Mouse (Mus musculus) limb, embryonic 14.5 days (tissue): ENCODE results near the gene Ccl7. TPM values are rescaled to one million over a fixed set of nuclear protein-coding genes. Genes with fewer than 3 reads are reported as not detected.
A peak's percentile ranks its signal among the peaks of the same experiment; 100 is the strongest.

Experiments used
- ATAC-seq: fragments of 200-750 bp; cut with Nextera tagmentation; 2 replicates; pipeline ENCODE4 v1.8.0; 2017; ENCODE audit warnings: low read depth, moderate number of reproducible peaks, moderate TSS enrichment; ENCODE audit not compliant: low FRiP score
- DNase-seq: peaks from one replicate; pipeline ENCODE4 v3.0.0-alpha.2; 2015; ENCODE audit warnings: low spot score
- H3K27ac ChIP-seq: fragments of 300-500 bp; sonication (generic); replicated peaks from 2 replicates; pipeline ENCODE4 v1.5.1; 2014; ENCODE audit warnings: low read depth, mild to moderate bottlenecking, low read length, moderate library complexity, mixed read lengths
- H3K27me3 ChIP-seq: fragments of 300-500 bp; sonication (generic); 2 replicates; pipeline ENCODE4 v1.6.1; 2014; ENCODE audit warnings: low read length, mixed read lengths; ENCODE audit not compliant: control insufficient read depth, insufficient read depth
- H3K36me3 ChIP-seq: fragments of 300-500 bp; sonication (generic); 2 replicates; pipeline ENCODE4 v1.6.1; 2014; ENCODE audit warnings: mild to moderate bottlenecking, low read length, moderate library complexity, mixed read lengths; ENCODE audit not compliant: control insufficient read depth, insufficient read depth
- H3K4me1 ChIP-seq: fragments of 300-500 bp; sonication (generic); 2 replicates; pipeline ENCODE4 v1.6.1; 2014; ENCODE audit warnings: antibody characterized with exemption, low read length, mixed read lengths; ENCODE audit not compliant: control insufficient read depth, insufficient read depth
- H3K4me2 ChIP-seq: fragments of 300-500 bp; sonication (generic); replicated peaks from 2 replicates; pipeline ENCODE4 v1.6.1; 2014; ENCODE audit warnings: low read depth, mild to moderate bottlenecking, low read length, moderate library complexity; ENCODE audit not compliant: severe bottlenecking
- H3K4me3 ChIP-seq: fragments of 300-500 bp; sonication (generic); replicated peaks from 2 replicates; pipeline ENCODE4 v1.5.1; 2014; ENCODE audit warnings: low read length
- H3K9ac ChIP-seq: fragments of 300-500 bp; sonication (generic); 2 replicates; pipeline ENCODE4 v1.6.1; 2014; ENCODE audit warnings: mild to moderate bottlenecking, low read depth, low read length, moderate library complexity; ENCODE audit not compliant: severe bottlenecking
- H3K9me3 ChIP-seq: fragments of 300-500 bp; sonication (generic); 2 replicates; pipeline ENCODE4 v1.6.1; 2016; ENCODE audit warnings: low read length; ENCODE audit not compliant: control insufficient read depth
- POLR2A ChIP-seq: fragments of 200-500 bp; IDR thresholded peaks from 2 replicates; pipeline ENCODE4 v1.8.0; 2012; ENCODE audit warnings: inconsistent platforms, mild to moderate bottlenecking, moderate library complexity, borderline replicate concordance; ENCODE audit not compliant: insufficient read depth, insufficient read length; ENCODE audit errors: extremely low read depth
- WGBS: fragments of 180-500 bp; shearing (Covaris S2); extraction: QIAGEN DNeasy Blood & Tissue Kit; methylation state at CpG from one replicate; pipeline ENCODE4 v1.1.7; 2014; 5-methylcytosine and 5-hydroxymethylcytosine counted together
- polyA plus RNA-seq, 2 experiments: library from polyadenylated mRNA; depleted of rRNA in 1 of 2; stranded (reverse) in 1 of 2; unstranded in 1 of 2; fragments of >200 nt; fragmentation: Nextera tagmentation in 1 of 2; extraction: Ambion mirVana in 1 of 2; gene quantifications; 2 replicates each; pipeline versions ENCODE4 v1.2.1 to v1.2.3; 2012 to 2014

Gene Ccl7
- polyA plus RNA-seq, 2 experiments = 1.5 to 4.3 TPM

DNA sequence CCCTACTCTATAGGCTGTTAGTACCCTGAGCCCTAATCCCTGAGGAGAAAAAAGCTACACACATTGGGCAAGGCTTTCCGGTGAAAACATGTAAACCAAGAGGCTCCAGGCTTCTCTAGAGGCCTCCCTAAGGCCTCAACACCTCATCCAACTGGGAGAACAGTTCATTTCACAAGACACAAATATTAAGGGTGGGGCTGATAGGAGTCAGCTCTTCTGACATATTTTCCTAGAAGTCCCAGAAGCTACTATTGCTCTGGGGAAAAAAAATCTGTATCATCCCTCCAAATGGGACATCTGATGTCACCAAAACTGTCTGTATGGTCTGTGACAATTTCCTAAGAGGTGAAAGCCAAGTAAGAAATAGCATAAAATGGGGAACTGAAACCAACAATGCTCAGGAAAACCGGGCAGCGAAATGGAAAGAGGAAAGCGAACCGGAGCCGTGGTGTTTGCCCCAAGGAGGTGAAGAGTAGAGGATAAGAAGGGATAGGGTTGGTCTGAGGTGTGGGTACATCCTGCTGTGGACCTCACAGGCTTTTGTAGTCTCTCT, 22.9 kb upstream of the Ccl7 start:
- H3K4me3 ChIP-seq = no peak overlapping the region
- no peaks in the 10 kb centered on the region for H3K9me3 ChIP-seq
- ATAC-seq (no peak), DNase-seq (no peak)
- H3K27me3 ChIP-seq = no peaks in the 10 kb centered on the region
- 90% methylated on average over 6 of the region's 6 CpGs for WGBS
- no peaks in the 10 kb centered on the region for H3K36me3 ChIP-seq
- H3K4me1 ChIP-seq = no peaks in the 10 kb centered on the region
- TF ChIP-seq POLR2A = no peak
- H3K4me2 ChIP-seq = no peak overlapping the region
- H3K9ac ChIP-seq = no peak overlapping the region
- H3K27ac ChIP-seq = no peak overlapping the region

DNA sequence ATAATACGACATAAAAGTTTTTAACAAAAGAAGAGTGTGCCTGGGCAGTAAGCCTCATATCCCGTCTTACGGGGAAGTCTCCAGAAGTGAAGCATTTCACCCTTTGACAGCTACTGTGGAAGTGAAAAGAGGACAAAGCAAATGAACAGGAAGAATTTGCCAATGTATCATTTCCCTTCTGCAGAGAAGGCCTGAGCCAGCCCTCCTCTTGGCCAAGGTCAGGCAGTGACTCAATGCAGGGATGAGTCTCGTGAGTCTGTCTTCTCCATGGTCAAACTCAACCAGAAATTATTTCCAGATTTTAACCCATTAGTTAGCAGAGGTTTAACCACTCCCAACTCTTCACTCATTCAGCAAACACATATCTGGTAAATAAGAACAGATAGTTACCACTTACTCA, 21.7 kb upstream of the Ccl7 start:
- no peak for TF ChIP-seq POLR2A
- DNase-seq (no peak), ATAC-seq (no peak)
- Histone ChIP-seq H3K27me3 (no peaks in the 10 kb centered on the region), H3K27ac (no peak overlapping the region), H3K9me3 (no peaks in the 10 kb centered on the region), H3K36me3 (no peaks in the 10 kb centered on the region), H3K4me1 (no peaks in the 10 kb centered on the region), H3K4me3 (no peak overlapping the region), H3K4me2 (no peak overlapping the region), H3K9ac (no peak overlapping the region)
- 76% methylated on average over 4 of the region's 4 CpGs for WGBS

DNA sequence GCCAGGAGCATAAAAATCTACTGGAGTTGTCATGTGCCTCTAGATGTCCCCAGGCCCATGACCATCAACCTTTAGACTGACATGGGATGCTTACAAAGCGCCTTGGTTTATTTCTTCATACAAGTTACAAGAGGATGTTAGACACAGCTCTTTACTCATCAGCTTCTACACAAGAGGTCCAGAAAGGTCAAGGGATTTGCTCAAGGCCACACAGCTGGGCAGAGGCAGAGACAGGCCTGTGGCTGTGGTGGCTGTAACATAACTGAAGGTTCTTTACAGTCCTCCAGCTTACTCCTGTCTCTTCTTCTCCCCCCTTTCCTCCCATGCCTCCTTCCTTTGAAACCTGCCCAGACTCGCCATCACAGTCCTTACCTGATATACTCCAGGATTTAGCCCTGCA, 15.3 kb upstream of the Ccl7 start:
- Histone ChIP-seq H3K36me3 (no peaks in the 10 kb centered on the region), H3K27me3 (no peaks in the 10 kb centered on the region), H3K9ac (no peak overlapping the region), H3K4me1 (peaks cover 24% of the 10 kb centered on the region), H3K4me3 (no peak overlapping the region), H3K9me3 (no peaks in the 10 kb centered on the region), H3K27ac (no peak overlapping the region), H3K4me2 (no peak overlapping the region)
- TF ChIP-seq POLR2A = no peak
- WGBS = 65% methylated on average over 2 of the region's 2 CpGs
- ATAC-seq = no peak
- DNase-seq = no peak

DNA sequence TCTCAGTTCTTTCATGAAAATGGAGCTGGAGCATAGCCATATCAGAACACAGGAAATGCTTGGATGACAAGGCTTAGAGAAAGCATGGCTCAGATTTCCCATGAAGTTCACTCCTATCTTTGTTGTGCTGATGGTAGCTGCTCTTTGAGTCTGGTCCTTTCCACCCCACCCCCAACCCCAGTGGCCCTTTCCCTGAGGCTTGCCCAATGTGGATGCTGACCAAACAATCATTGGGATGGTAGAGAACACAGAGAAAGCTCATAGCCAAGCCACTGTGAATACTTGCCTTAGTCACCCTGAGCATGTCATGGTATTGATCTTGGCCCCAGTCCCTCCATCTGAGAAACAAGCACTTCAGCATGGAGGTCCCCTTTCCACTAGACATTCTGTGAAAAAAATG, 13.4 kb upstream of the Ccl7 start:
- Histone ChIP-seq H3K4me2 (no peak overlapping the region), H3K27me3 (no peaks in the 10 kb centered on the region), H3K4me1 (peaks cover 28% of the 10 kb centered on the region), H3K4me3 (no peak overlapping the region), H3K9ac (no peak overlapping the region), H3K27ac (no peak overlapping the region), H3K36me3 (no peaks in the 10 kb centered on the region), H3K9me3 (no peaks in the 10 kb centered on the region)
- no peak for TF ChIP-seq POLR2A
- DNase-seq (no peak), ATAC-seq (no peak)

DNA sequence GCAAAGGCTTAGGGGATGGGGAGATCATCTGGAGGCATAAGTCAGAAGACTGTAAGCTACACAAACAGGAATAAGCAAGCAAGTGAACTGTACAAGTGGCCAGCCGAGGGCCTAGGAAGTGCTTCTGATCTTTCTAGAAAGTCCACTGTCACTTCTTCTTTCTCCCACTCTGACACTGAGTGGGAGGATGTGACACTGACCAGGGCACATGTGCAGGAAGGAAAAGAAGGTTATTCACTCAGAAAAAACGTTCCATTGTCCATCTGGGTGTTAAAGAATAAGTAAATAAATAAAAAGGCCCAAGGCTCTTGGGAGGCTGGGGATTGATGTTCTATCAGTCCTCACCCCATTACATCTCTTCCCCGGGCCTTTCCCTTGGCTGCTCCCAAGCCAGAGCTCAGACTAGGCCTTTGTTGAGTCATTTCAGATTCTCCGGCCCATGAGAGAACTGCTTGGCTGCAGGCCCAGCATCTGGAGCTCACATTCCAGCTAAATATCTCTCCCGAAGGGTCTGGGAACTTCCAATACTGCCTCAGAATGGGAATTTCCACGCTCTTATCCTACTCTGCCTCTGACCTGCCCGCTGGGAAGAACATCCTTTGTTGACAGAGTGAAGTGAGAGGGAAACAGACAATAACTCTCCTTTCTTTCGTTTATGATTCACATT, 12.7 kb upstream of the Ccl7 start:
- no peak overlapping the region for H3K4me3 ChIP-seq
- no peaks in the 10 kb centered on the region for H3K36me3 ChIP-seq
- TF ChIP-seq POLR2A = no peak
- H3K9ac ChIP-seq = no peak overlapping the region
- DNase-seq = peak; percentile 86
- H3K4me1 ChIP-seq = peaks cover 28% of the 10 kb centered on the region
- peak overlapping the region; percentile 48; the same call in 1 of the 2 replicates for H3K27ac ChIP-seq
- WGBS = 31% methylated on average over 8 of the region's 8 CpGs
- no peak overlapping the region for H3K4me2 ChIP-seq
- ATAC-seq = peak; percentile 81
- no peaks in the 10 kb centered on the region for H3K9me3 ChIP-seq
- no peaks in the 10 kb centered on the region for H3K27me3 ChIP-seq
